Mouse (Mus musculus) erythroblast, embryonic 14.5 days (primary cell): ENCODE results near the gene Armh4. TPM values are rescaled to one million over a fixed set of nuclear protein-coding genes. Genes with fewer than 3 reads are reported as not detected.
A peak's percentile ranks its signal among the peaks of the same experiment; 100 is the strongest.
"Not testable (repeated sequence)": the region's sequence is repeated elsewhere in the genome, so short reads cannot be mapped to it uniquely, and the experiment has no call there.

Experiments used
- H3K27me3 ChIP-seq: 2 replicates; pipeline ENCODE4 v1.6.1; 2012; ENCODE audit warnings: inconsistent platforms; ENCODE audit not compliant: control insufficient read depth
- H3K36me3 ChIP-seq: 2 replicates; pipeline ENCODE4 v1.6.1; 2012; ENCODE audit warnings: mild to moderate bottlenecking, inconsistent platforms; ENCODE audit not compliant: control insufficient read depth
- H3K4me1 ChIP-seq: 2 replicates; pipeline ENCODE4 v1.6.1; 2012; ENCODE audit warnings: inconsistent platforms; ENCODE audit not compliant: control insufficient read depth
- H3K4me3 ChIP-seq: replicated peaks from 2 replicates; pipeline ENCODE3; 2012; ENCODE audit warnings: moderate library complexity, mild to moderate bottlenecking, inconsistent platforms
- H3K9me3 ChIP-seq: 2 replicates; pipeline ENCODE4 v1.6.1; 2012; ENCODE audit warnings: low read length, inconsistent platforms, mixed read lengths; ENCODE audit not compliant: control insufficient read depth
- GATA1 ChIP-seq: IDR thresholded peaks from 2 replicates; pipeline ENCODE4 v1.6.1; 2012; ENCODE audit warnings: low read length, inconsistent platforms, mixed read lengths
- TAL1 ChIP-seq: IDR thresholded peaks from 3 replicates; pipeline ENCODE4 v1.6.1; 2012; ENCODE audit warnings: low read length, inconsistent platforms, mixed read lengths
- polyA plus RNA-seq: library from polyadenylated mRNA; stranded (reverse); fragments of >175 nt; gene quantifications from 2 replicates; pipeline ENCODE4 v1.2.3, GENCODE M21; 2012

Armh4 gene
- polyA plus RNA-seq, result not detected in 2 replicates

GRCm38 (mm10) chr14:49782715-49783531 lies at the start of gene Armh4:
TSS of gene Armh4 (minus strand) at chr14:49783383.
- H3K4me1 ChIP-seq, result peaks cover 2% of the 10 kb centered on the region; the same call in 1 of the 2 replicates
- H3K36me3 ChIP-seq, result no peaks in the 10 kb centered on the region
- no peak for TF ChIP-seq GATA1
- H3K27me3 ChIP-seq, result no peaks in the 10 kb centered on the region
- no peaks in the 10 kb centered on the region for H3K9me3 ChIP-seq
- H3K4me3 ChIP-seq, result peak within 1 kb of the TSS; percentile 46

- H3K9me3 ChIP-seq, result no peaks in the 10 kb centered on the region
- H3K4me3 ChIP-seq, result no peak overlapping the region
- H3K4me1 ChIP-seq, result no peaks in the 10 kb centered on the region
- TF ChIP-seq TAL1, result no peak
- no peak for TF ChIP-seq GATA1
- no peaks in the 10 kb centered on the region for H3K27me3 ChIP-seq
- no peaks in the 10 kb centered on the region for H3K36me3 ChIP-seq
These were observed 46.3 kb upstream of the Armh4 start for GRCm38 (mm10) chr14:49829192-49830171.

- not testable (repeated sequence) for H3K27me3 ChIP-seq, H3K36me3 ChIP-seq, H3K4me1 ChIP-seq, H3K4me3 ChIP-seq, H3K9me3 ChIP-seq
These were observed 36.7 kb upstream of the Armh4 start for GRCm38 (mm10) chr14:49819721-49820440.

- H3K36me3 ChIP-seq, H3K27me3 ChIP-seq, H3K4me3 ChIP-seq, H3K4me1 ChIP-seq, H3K9me3 ChIP-seq: not testable (repeated sequence)
These were observed 35.6 kb upstream of the Armh4 start for GRCm38 (mm10) chr14:49818713-49819208.

- H3K36me3 ChIP-seq, H3K27me3 ChIP-seq, H3K4me1 ChIP-seq, H3K4me3 ChIP-seq, H3K9me3 ChIP-seq: not testable (repeated sequence)
These were observed 29.8 kb upstream of the Armh4 start for GRCm38 (mm10) chr14:49812966-49813365.

GRCm38 (mm10) chr14:49805051-49805450 lies 21.9 kb upstream of the Armh4 start:
- H3K36me3 ChIP-seq, H3K27me3 ChIP-seq, H3K9me3 ChIP-seq, H3K4me3 ChIP-seq, H3K4me1 ChIP-seq: not testable (repeated sequence)

- TF ChIP-seq GATA1 (no peak), TAL1 (no peak)
- Histone ChIP-seq H3K4me3 (no peak overlapping the region), H3K9me3 (no peaks in the 10 kb centered on the region), H3K4me1 (no peaks in the 10 kb centered on the region), H3K36me3 (no peaks in the 10 kb centered on the region), H3K27me3 (no peaks in the 10 kb centered on the region)
These were observed 18.3 kb upstream of the Armh4 start for GRCm38 (mm10) chr14:49801444-49801843.

GRCm38 (mm10) chr14:49793948-49794347 lies 10.8 kb upstream of the Armh4 start:
- TF ChIP-seq GATA1 (no peak), TAL1 (no peak)
- Histone ChIP-seq H3K9me3 (no peaks in the 10 kb centered on the region), H3K36me3 (no peaks in the 10 kb centered on the region), H3K4me1 (no peaks in the 10 kb centered on the region), H3K27me3 (no peaks in the 10 kb centered on the region), H3K4me3 (no peak overlapping the region)

- Histone ChIP-seq H3K4me1 (no peaks in the 10 kb centered on the region), H3K9me3 (no peaks in the 10 kb centered on the region), H3K36me3 (no peaks in the 10 kb centered on the region), H3K27me3 (no peaks in the 10 kb centered on the region), H3K4me3 (no peak overlapping the region)
- TF ChIP-seq TAL1, result no peak
- TF ChIP-seq GATA1, result no peak
These were observed 7.4 kb upstream of the Armh4 start for GRCm38 (mm10) chr14:49790542-49790941.
